Mouse (Mus musculus) NIH3T3 (cell line): ENCODE results near the gene Tcte1.

Experiments
- DNase-seq: peaks from one replicate; pipeline ENCODE4 v3.0.0-alpha.2; 2012; ENCODE audit warnings: low read depth

Tcte1 gene

GRCm38 (mm10) chr17:45523263-45523662 is at the start of gene Tcte1:
TSS of gene Tcte1 (plus strand) at chr17:45523434.
- no peak for DNase-seq

- no peak for DNase-seq
Measured at GRCm38 (mm10) chr17:45473667-45474066, 49.6 kb upstream of the Tcte1 start.

GRCm38 (mm10) chr17:45474146-45474545 is 49.1 kb upstream of the Tcte1 start:
- DNase-seq, result no peak

GRCm38 (mm10) chr17:45474669-45475465 is 48.4 kb upstream of the Tcte1 start, which contains the start of gene Spats1:
TSS of gene Spats1 (minus strand) at chr17:45475415.
- no peak for DNase-seq

- peak; percentile 89 for DNase-seq
Measured at GRCm38 (mm10) chr17:45478234-45478825, 44.9 kb upstream of the Tcte1 start.

GRCm38 (mm10) chr17:45480429-45480828 is 42.8 kb upstream of the Tcte1 start:
- peak; percentile 64 for DNase-seq

GRCm38 (mm10) chr17:45485581-45485980 is 37.7 kb upstream of the Tcte1 start:
- DNase-seq, result no peak

GRCm38 (mm10) chr17:45487216-45487615 is 36.0 kb upstream of the Tcte1 start:
- DNase-seq, result peak; percentile 32

- no peak for DNase-seq
Measured at GRCm38 (mm10) chr17:45488321-45489254, 34.6 kb upstream of the Tcte1 start.

GRCm38 (mm10) chr17:45489736-45490135 is 33.5 kb upstream of the Tcte1 start:
- peak; percentile 40 for DNase-seq

- DNase-seq, result no peak
Measured at GRCm38 (mm10) chr17:45490532-45491154, 32.6 kb upstream of the Tcte1 start.

GRCm38 (mm10) chr17:45495398-45495797 is 27.8 kb upstream of the Tcte1 start:
- DNase-seq, result no peak

GRCm38 (mm10) chr17:45498397-45498796 is 24.8 kb upstream of the Tcte1 start:
- DNase-seq, result peak; percentile 20

- DNase-seq, result no peak
Measured at GRCm38 (mm10) chr17:45499516-45499915, 23.7 kb upstream of the Tcte1 start.

- no peak for DNase-seq
Measured at GRCm38 (mm10) chr17:45500981-45501380, 22.3 kb upstream of the Tcte1 start.

- DNase-seq, result no peak
Measured at GRCm38 (mm10) chr17:45502324-45502723, 20.9 kb upstream of the Tcte1 start.

- peak; percentile 66 for DNase-seq
Measured at GRCm38 (mm10) chr17:45503301-45503973, 19.8 kb upstream of the Tcte1 start.

- DNase-seq, result no peak
Measured at GRCm38 (mm10) chr17:45505941-45506465, 17.2 kb upstream of the Tcte1 start.

GRCm38 (mm10) chr17:45506700-45507189 is 16.5 kb upstream of the Tcte1 start, which contains the start of gene Aars2:
TSS of gene Aars2 (plus strand) at chr17:45506841.
- peak; percentile 97 for DNase-seq

GRCm38 (mm10) chr17:45510871-45511270 is 12.4 kb upstream of the Tcte1 start:
- DNase-seq, result no peak

- no peak for DNase-seq
Measured at GRCm38 (mm10) chr17:45511757-45512156, 11.5 kb upstream of the Tcte1 start.
